Mouse (Mus musculus): ENCODE results near the gene Myh10. TPM values are rescaled to one million over a fixed set of nuclear protein-coding genes. Genes with fewer than 3 reads are reported as not detected.

The Myh10 gene
- total RNA-seq (2021): 100 to 1,000 TPM; 200 to 219 TPM
- long read RNA-seq, experiment 1, full-length matches to known transcripts: 20 of 63 reads
- long read RNA-seq, experiment 1, partial matches to known transcripts: 36 of 63 reads
- long read RNA-seq, experiment 1, other reads (novel, unspliced or antisense): 7 of 63 reads
- long read RNA-seq, experiment 2, full-length matches to known transcripts: 10 of 37 reads
- long read RNA-seq, experiment 2, partial matches to known transcripts: 20 of 37 reads
- long read RNA-seq, experiment 2, other reads (novel, unspliced or antisense): 7 of 37 reads

- peak; percentile 100 for DNase-seq (ENCODE audit: low spot score in 2 of 2)
Measured at GRCm38 (mm10) chr11:68691321-68692009, at the start of gene Myh10. Gene Myh10 (plus strand): TSS chr11:68691559.

GRCm38 (mm10) chr11:68644781-68645180 lies 46.6 kb upstream of the Myh10 start:
- DNase-seq (ENCODE audit: low spot score in 2 of 2): no peak

GRCm38 (mm10) chr11:68647808-68648207 lies 43.6 kb upstream of the Myh10 start:
- no peak for DNase-seq (ENCODE audit: low spot score in 2 of 2)

- DNase-seq (ENCODE audit: low spot score in 2 of 2): peak in 1 of 2 experiments; percentile 42
Measured at GRCm38 (mm10) chr11:68648385-68649148, 42.8 kb upstream of the Myh10 start.

- DNase-seq (ENCODE audit: low spot score in 2 of 2): no peak
Measured at GRCm38 (mm10) chr11:68651518-68651917, 39.8 kb upstream of the Myh10 start.

GRCm38 (mm10) chr11:68655524-68655923 lies 35.8 kb upstream of the Myh10 start:
- no peak for DNase-seq (ENCODE audit: low spot score in 2 of 2)

- no peak for DNase-seq (ENCODE audit: low spot score in 2 of 2)
Measured at GRCm38 (mm10) chr11:68656887-68657685, 34.3 kb upstream of the Myh10 start.

GRCm38 (mm10) chr11:68657811-68658210 lies 33.5 kb upstream of the Myh10 start:
- peak; percentile 87 to 91 for DNase-seq (ENCODE audit: low spot score in 2 of 2)

- DNase-seq (ENCODE audit: low spot score in 2 of 2): no peak
Measured at GRCm38 (mm10) chr11:68665331-68665730, 26.0 kb upstream of the Myh10 start.

- no peak for DNase-seq (ENCODE audit: low spot score in 2 of 2)
Measured at GRCm38 (mm10) chr11:68666210-68666609, 25.1 kb upstream of the Myh10 start.

GRCm38 (mm10) chr11:68672270-68672970 lies 18.9 kb upstream of the Myh10 start:
- no peak for DNase-seq (ENCODE audit: low spot score in 2 of 2)

GRCm38 (mm10) chr11:68674071-68674470 lies 17.3 kb upstream of the Myh10 start:
- DNase-seq (ENCODE audit: low spot score in 2 of 2): no peak

GRCm38 (mm10) chr11:68674643-68675042 lies 16.7 kb upstream of the Myh10 start:
- no peak for DNase-seq (ENCODE audit: low spot score in 2 of 2)

GRCm38 (mm10) chr11:68675274-68675673 lies 16.1 kb upstream of the Myh10 start:
- peak; percentile 28 to 47 for DNase-seq (ENCODE audit: low spot score in 2 of 2)

GRCm38 (mm10) chr11:68681254-68681839 lies 10.0 kb upstream of the Myh10 start:
- no peak for DNase-seq (ENCODE audit: low spot score in 2 of 2)

- DNase-seq (ENCODE audit: low spot score in 2 of 2): no peak
Measured at GRCm38 (mm10) chr11:68682136-68682806, 9.1 kb upstream of the Myh10 start.

- DNase-seq (ENCODE audit: low spot score in 2 of 2): no peak
Measured at GRCm38 (mm10) chr11:68686001-68686400, 5.4 kb upstream of the Myh10 start.

GRCm38 (mm10) chr11:68689304-68689703 lies 2.1 kb upstream of the Myh10 start:
- DNase-seq (ENCODE audit: low spot score in 2 of 2): no peak

GRCm38 (mm10) chr11:68690465-68690864 lies 894 bp upstream of the Myh10 start:
- DNase-seq (ENCODE audit: low spot score in 2 of 2): no peak

All from left cerebral cortex, adult 18-20 months (tissue).